Mouse (Mus musculus) testis, adult 2 months (tissue): ENCODE results near the gene D11Wsu47e. TPM values are rescaled to one million over a fixed set of nuclear protein-coding genes. Genes with fewer than 3 reads are reported as not detected.

ENCODE experiments used
- H3K27ac ChIP-seq: fragments of 200-500 bp; 2 replicates; pipeline ENCODE4 v1.5.1; 2012; ENCODE audit warnings: low read depth, low read length; ENCODE audit not compliant: control insufficient read depth, insufficient read depth
- H3K27me3 ChIP-seq: fragments of 200-500 bp; 2 replicates; pipeline ENCODE4 v1.6.1; 2012; ENCODE audit warnings: mild to moderate bottlenecking, low read length, moderate library complexity; ENCODE audit not compliant: control insufficient read depth, insufficient read depth
- H3K36me3 ChIP-seq: fragments of 200-500 bp; 2 replicates; pipeline ENCODE4 v1.6.1; 2012; ENCODE audit warnings: mild to moderate bottlenecking, low read length; ENCODE audit not compliant: control insufficient read depth, insufficient read depth
- H3K4me1 ChIP-seq: fragments of 200-500 bp; 2 replicates; pipeline ENCODE4 v1.6.1; 2012; ENCODE audit warnings: low read length; ENCODE audit not compliant: control insufficient read depth, insufficient read depth
- H3K4me3 ChIP-seq: fragments of 200-500 bp; 2 replicates; pipeline ENCODE4 v1.5.1; 2012; ENCODE audit warnings: low read depth, mild to moderate bottlenecking, low read length, moderate library complexity, mixed read lengths; ENCODE audit not compliant: control insufficient read depth
- CTCF ChIP-seq: fragments of 200-500 bp; IDR thresholded peaks from 2 replicates; pipeline ENCODE4 v1.5.1; 2012; ENCODE audit warnings: low read depth, mild to moderate bottlenecking, inconsistent platforms, low read length, moderate library complexity; ENCODE audit not compliant: control insufficient read depth, insufficient read depth, insufficient replicate concordance
- POLR2A ChIP-seq: fragments of 200-500 bp; IDR thresholded peaks from 2 replicates; pipeline ENCODE4 v1.6.1; 2012; ENCODE audit warnings: low read depth, mild to moderate bottlenecking, inconsistent platforms, low read length, moderate library complexity; ENCODE audit not compliant: control insufficient read depth
- polyA plus RNA-seq: library from polyadenylated mRNA; depleted of rRNA; stranded (reverse); fragments of >200 nt; gene quantifications from 2 replicates; pipeline ENCODE4 v1.2.3, GENCODE M21; 2012

D11Wsu47e gene
- polyA plus RNA-seq, 1 experiment, result 236 TPM

DNA sequence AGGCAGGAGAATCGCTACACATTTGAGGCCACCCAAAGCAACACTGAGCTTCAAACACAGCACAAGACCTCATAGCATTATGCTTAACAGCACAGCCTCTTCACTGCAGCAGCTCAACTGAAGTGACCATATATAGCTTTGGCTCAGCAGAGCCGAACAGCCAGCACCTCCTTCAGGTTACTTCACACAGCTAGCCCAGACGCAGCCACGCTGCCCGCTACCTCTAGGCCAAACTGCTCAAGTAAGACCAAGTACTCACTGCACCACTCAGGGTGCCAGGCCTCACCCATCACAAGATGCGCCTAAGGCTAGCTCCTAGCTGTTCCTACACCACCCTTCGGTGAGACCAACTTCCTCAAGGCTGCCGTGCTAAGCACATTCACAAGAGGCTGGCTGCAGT is 5.8 kb upstream of the D11Wsu47e start:
- 0 out of 2 replicates have a peak overlapping the region, but pooled peaks have one; percentile 4 for H3K4me3 ChIP-seq
- H3K27me3 ChIP-seq, result no peaks in the 10 kb centered on the region
- peak overlapping the region; percentile 17; the same call in 1 of the 2 replicates for H3K27ac ChIP-seq
- peaks cover 5% of the 10 kb centered on the region for H3K36me3 ChIP-seq
- TF ChIP-seq POLR2A, result no peak
- no peak for TF ChIP-seq CTCF
- H3K4me1 ChIP-seq, result peaks cover 4% of the 10 kb centered on the region

DNA sequence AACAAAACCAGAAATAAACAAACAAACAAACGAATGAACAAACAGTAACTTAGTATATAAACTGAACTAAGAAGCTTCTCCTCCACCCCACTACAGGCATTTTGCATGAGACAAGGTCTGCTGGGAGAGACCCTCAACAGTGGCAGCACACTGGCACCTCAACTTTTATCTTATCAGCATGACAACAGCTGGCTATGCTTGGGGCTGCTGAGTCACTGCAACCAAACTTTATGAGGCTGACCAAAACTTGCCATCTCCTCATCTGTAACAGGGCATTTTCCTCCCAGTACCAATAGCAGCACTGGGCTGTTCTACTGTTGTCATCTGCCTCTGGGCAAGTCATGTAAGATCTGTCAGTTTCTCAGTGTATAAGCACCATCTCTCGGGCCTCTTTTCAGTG is 3.3 kb upstream of the D11Wsu47e start:
- Histone ChIP-seq H3K27ac (no peak overlapping the region), H3K36me3 (peaks cover 4% of the 10 kb centered on the region), H3K4me1 (peaks cover 8% of the 10 kb centered on the region), H3K27me3 (no peaks in the 10 kb centered on the region), H3K4me3 (peak overlapping the region; percentile 5)
- no peak for TF ChIP-seq POLR2A
- TF ChIP-seq CTCF, result no peak

DNA sequence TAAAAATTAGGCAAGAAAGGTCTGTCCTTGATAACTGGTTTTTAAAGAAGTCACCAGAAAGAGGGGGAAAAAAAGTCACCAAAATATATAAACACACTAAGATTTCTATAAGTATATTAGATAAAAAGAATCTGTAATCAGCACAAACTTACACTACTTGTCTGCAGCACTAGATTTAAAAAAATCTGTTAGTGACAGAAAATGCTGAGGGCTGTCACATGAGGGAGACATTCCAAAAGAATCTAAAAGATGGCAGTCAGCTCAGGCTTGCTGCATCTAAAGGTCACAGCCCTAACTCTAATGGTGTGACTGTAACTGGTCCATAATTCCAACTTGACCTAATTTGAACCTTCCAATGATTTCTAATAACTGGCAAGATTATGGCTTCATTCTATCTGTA is 2.2 kb upstream of the D11Wsu47e start:
- TF ChIP-seq POLR2A (no peak), CTCF (no peak)
- Histone ChIP-seq H3K27me3 (no peaks in the 10 kb centered on the region), H3K4me3 (peak overlapping the region; percentile 53; the same call in 1 of the 2 replicates), H3K27ac (no peak overlapping the region), H3K4me1 (peaks cover 8% of the 10 kb centered on the region), H3K36me3 (peaks cover 3% of the 10 kb centered on the region; the same call in 1 of the 2 replicates)

DNA sequence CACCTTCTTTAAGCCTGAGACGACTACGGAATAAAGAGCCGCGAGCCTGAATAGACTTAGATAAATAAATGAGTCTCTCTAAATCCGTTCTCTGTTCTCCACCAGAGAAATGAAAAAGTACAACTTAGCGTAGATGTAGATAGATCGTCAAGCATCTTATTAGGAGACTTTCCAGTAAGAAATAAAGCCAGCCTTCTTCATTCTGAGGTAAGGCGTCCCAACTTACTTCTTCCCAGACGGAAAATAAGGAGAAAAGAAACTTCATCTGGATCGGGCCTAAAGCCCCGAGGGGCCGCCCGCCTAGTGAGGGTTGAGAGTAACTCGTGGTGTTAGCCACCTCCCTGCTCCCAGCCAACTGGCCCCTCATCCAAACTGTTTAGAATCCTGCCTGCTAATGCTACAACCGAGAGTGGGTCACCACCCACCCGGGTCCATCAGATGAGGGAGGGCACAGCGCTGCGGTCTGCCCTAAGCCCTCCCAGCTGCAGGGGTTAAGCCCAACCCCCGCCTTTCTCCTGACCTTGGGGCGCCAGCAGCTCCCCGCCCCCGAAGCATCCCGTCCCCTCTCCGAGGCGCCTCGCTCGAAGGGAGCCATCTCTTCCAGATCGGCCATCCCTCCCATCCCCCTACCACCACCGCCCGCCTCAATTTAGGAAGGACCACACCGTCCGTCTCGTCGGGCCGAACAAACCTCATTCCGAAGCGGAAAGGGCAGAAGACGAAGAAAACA is 1.1 kb upstream of the D11Wsu47e start:
- peak overlapping the region; percentile 93 for H3K4me3 ChIP-seq
- no peaks in the 10 kb centered on the region for H3K27me3 ChIP-seq
- H3K36me3 ChIP-seq, result 0 out of 2 replicates have a peak, but pooled peaks cover 3% of the 10 kb centered on the region
- TF ChIP-seq CTCF (no peak), POLR2A (no peak)
- H3K4me1 ChIP-seq, result peaks cover 8% of the 10 kb centered on the region
- H3K27ac ChIP-seq, result peak overlapping the region; percentile 90

DNA sequence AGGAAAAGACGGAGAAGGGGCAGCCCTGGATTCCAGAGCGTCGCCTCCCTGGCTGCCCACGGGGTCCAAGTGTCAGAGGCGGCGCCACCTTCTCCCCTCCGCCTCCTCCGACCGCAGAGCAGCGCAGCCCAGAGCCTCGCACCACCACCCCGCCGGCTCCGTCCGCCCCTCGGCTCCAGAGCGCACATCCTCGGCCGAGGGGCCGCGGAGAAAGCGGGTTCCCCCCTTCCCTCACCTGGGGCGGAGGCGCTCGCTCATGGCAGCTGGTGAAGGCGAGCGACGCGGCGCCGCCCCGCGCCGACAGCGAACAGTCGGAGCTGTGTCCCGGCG is 620 bp upstream of the D11Wsu47e start:
- peaks cover 6% of the 10 kb centered on the region for H3K4me1 ChIP-seq
- no peak for TF ChIP-seq CTCF
- TF ChIP-seq POLR2A, result no peak
- no peaks in the 10 kb centered on the region for H3K36me3 ChIP-seq

DNA sequence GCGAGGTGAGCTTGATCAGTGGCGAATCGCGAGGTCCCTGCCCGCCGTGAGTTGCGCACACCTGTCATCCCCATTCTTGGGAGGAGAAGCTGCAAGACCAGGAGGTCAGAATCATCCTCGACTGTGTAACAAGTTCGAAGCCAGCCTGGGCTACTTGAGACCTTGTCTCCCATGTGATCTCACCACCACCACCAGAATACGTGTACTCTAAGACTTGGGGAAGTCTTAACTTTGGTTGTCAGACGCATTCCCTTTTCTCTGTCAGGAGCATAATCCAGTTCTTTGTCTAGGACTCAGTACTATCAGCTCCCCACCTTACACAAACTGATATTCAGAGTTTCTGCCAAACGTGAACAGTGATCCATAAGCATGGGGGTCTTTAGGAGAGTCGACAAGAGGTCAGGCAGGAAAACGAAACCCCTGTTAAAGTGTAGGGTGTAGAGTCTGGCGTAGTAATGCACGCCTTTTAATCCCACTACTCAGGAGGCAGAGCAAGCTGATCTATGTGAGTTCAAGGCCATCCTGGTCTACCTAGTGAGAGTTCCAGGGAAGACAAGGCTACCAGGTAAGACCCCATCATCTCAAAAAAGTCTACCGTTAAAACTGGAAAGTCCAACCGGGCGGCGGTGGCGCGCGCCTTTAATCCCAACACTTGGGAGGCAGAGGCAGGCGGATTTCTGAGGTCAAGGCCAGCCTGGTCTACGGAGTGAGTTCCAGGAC is 655 bp downstream of the D11Wsu47e start:
- TF ChIP-seq CTCF, result no peak
- Histone ChIP-seq H3K4me3 (peak overlapping the region; percentile 93), H3K27me3 (no peaks in the 10 kb centered on the region), H3K4me1 (peaks cover 6% of the 10 kb centered on the region), H3K27ac (peak overlapping the region; percentile 90), H3K36me3 (no peaks in the 10 kb centered on the region)

More for the DNA sequence above, 620 bp upstream of the D11Wsu47e start:
- H3K27me3 ChIP-seq, result no peaks in the 10 kb centered on the region
- peak overlapping the region; percentile 93 for H3K4me3 ChIP-seq
- H3K27ac ChIP-seq, result peak overlapping the region; percentile 90

DNA sequence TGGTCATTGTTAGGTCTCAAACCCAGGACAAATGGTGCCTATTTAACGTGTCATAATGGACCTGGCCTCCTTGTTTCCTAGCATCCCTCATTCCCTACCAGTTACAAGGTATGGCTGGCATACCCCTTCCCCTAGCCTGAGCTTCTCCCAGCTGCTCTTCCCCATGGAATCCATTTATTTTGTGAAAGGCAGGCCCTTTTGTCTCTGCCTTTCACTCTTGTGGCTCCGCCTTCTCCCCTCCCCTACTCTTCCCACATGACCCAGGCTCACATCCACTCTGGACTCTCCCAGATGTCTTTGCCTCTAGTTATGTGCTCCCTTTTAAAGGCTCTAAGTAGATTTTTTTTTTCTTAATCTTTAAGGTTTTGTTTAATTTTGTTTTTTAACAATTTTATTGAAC is 2.8 kb downstream of the D11Wsu47e start:
- Histone ChIP-seq H3K27ac (no peak overlapping the region), H3K4me3 (peak overlapping the region; percentile 85), H3K36me3 (no peaks in the 10 kb centered on the region)

More for the DNA sequence above, 2.8 kb downstream of the D11Wsu47e start:
- peaks cover 11% of the 10 kb centered on the region for H3K4me1 ChIP-seq
- no peaks in the 10 kb centered on the region for H3K27me3 ChIP-seq
- TF ChIP-seq POLR2A, result no peak
- TF ChIP-seq CTCF, result no peak
